Mouse (Mus musculus) kidney, adult 18-20 months (tissue): Measurements from ENCODE around the gene Elof1.

Experiments
- DNase-seq: peaks from one replicate; pipeline ENCODE4 v3.0.0; 2021

Elof1 gene

DNA sequence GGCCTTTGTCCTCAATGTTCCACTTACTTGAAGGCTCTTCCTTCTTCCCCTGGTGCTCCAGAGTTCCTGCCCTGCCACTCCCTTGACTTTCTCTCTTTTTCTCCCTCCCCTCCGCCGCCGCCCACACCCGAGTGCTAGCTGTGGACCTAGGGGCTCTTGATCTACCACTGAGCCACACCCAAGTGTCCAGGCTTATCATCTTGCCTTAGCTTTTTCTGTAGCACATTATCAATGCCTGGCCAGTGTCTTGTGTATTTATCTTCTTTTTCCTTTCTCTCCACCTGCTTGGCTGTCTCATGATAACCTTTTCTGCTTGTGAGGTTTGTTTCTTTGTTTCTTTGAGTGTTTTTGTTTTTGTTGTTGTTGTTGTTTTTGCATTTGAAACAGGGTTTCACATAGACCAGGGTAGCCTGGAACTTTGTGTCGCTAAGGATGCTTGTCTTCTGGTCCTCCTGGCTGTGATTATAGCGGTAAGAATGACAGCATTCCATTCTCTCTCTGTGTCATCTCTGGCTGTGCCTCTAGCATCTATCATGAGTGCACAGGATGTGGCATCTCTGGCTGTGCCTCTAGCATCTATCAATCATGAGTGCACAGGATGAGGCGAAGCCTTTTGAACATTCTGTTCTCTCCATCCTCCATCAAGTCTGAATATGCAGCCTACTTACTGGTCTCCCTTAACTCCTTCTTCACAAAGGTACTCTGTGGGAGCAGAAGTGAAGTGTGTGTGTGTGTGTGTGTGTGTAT, 18.8 kb upstream of the Elof1 start, which contains the start of gene Acp5:
TSS of gene Acp5 (minus strand) at position 68 of the 747 bp plus-strand sequence.
- DNase-seq = no peak

DNA sequence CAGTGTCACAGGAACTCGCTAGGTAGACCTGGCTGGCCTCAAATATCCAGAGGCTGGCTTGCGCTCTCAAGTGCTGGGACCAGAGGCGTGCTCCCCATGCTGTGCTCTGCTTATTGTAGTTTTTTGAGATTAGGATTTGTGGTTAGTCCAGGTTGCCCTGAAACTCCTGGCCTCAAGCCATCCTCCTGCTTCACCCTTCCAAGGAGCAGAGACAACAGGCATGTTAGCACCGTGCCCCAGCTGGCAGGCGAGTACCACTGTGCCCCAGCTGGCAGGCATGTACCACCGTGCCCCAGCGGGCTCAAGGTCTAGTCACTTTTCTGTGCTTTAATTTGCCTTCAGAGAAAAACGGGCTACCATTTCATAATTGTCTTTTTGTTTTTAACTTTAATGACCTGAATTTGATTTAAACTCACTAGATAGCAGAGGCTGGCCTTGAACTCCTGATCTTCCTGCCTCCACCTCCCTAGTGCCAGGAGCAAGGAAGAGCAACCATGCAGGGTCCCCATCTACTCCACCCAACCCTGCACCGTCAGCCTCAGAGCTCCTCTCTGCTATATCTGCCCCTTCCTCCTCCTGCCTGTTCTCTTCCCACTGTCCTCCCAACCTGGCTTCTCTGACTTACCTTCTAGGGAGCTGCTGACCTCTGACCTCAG, 18.1 kb upstream of the Elof1 start:
- DNase-seq = no peak

DNA sequence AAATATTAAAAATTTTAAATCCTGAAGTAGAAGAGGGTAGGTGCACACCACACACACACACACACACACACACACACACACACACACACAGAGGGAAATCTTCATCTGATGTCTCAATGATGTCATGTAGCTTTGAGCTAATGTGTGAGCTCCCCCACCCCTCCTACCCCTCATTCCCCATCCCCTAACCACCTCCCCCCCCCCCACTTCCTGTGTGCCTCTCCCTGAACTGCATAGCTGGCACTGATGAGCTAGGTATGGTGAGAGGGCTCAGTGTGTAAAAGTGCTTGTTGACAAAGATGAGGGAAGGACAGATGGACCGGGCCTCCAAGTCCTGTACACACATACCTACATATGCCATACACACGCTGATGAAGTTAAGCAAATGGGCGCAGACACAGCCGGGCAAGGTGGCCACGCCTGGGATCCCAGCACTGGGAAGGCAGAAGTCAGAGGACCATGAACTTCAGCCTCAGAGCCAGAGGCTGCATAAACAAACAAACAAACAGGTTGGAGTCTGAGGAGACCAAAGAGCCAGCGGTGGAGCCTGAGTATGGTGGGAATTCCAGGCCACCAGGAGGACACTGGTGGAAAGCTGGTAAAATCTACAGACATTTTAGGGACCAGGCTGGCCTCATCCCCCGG, 17.4 kb upstream of the Elof1 start:
- DNase-seq = no peak

DNA sequence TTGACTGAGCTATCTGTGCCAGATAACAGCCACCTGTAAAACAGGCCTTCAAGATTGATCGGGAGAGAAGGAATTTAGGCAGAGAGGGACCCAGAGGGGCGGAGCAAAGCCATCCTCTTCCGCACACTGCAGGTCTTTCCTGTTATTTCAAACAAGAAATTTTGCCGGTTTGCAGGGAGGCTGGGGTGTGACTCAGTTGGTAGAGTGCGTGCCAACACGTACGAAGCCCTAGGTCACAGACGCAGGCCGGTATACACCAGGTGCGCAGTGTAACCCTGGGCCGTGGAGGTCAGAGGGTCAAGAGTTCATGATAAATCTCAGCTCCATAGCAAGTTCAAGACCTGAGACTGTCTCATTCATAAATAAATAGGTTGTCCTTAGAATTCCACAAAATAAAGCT, 15.2 kb upstream of the Elof1 start:
- DNase-seq = no peak

DNA sequence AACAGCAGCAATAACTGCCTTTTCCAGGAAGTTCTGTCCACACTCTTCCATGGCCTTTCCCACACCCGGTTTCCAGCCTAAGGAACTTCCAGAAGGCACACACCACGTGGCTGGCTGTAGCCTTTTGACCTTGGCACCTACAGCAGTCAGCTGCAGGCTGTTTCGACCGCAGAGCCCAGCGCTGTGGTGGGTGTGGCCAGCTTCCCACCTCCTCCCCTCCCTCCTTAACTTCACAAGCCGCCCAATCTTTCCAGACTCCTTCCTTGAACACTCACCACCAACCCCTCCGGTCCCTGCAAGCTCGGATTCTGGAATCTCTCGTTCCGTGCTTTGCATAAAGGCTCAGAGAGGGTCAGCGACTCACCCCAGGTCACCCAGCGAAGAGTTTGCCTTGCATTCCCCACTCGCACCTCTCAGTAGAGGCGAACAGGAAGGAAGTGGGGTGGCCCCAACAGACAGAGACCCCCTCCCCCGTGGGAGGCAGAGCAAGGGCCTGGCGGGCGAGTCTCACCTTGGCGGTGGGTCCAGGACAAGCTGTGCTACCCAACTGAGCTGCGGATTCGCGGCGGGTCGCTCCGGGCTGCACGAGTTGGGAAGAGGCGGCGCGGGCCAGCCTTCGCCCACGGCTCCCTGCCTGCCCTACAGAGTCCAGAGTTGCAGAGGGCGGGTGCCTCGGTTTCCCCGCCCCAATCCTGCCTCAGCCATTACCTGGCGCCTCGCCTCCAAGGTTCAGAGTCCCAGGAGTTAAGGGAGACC, 14.4 kb upstream of the Elof1 start:
- DNase-seq = peak; percentile 69

DNA sequence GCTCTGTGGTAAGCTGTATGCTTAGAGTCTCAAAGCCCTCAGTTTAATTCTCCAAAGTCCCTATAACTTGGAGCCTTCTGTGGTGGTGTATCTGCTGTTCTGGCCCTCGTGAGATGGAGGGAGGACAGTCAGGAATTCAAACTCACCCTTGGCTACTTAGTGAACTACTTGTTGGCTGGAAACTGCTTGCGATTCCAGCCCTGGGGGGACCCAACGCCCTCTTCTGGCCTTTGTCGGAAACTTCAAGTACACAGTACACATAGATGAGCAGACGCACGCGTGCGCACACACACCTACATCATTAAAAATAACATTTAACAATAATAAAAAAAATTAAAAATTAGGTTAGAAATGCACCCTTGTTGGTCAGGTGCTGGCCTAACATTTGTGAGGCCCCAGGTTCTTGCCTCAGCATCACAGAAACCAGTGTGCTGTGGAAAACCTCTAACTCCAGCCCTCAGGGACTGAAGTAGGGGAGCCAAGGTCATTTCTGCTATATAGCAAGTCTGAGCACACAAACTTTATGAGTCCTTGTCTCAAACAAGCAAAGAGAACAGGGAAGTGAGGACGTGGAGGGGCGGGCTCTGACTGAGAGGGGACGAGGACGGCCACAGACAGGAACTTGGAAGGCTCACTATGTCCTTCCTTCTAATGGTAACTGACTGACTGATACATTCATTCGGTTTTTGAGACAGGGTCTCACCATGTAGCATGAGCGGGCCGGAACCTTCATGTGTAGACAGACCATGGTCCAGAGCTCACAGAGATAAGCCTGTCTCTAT, 8.5 kb upstream of the Elof1 start:
- DNase-seq = no peak

DNA sequence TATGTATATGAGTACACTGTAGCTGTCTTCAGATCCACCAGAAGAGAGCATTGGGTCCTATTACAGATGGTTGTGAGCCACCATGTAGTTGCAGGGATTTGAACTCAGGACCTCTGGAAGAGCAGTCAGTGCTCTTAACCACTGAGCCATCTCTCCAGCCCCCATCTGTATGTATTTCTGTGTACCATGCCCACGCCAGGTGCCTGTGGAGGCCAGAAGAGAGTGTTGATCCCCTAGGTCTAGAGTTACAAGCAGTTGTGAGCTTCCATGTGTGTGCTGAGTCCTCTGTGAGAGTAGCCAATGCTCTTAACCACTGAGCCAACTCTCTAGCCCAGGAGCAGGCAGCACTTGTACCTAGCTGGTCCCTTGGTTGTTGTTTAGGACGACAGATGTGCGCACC, 7.2 kb upstream of the Elof1 start:
- DNase-seq = no peak

DNA sequence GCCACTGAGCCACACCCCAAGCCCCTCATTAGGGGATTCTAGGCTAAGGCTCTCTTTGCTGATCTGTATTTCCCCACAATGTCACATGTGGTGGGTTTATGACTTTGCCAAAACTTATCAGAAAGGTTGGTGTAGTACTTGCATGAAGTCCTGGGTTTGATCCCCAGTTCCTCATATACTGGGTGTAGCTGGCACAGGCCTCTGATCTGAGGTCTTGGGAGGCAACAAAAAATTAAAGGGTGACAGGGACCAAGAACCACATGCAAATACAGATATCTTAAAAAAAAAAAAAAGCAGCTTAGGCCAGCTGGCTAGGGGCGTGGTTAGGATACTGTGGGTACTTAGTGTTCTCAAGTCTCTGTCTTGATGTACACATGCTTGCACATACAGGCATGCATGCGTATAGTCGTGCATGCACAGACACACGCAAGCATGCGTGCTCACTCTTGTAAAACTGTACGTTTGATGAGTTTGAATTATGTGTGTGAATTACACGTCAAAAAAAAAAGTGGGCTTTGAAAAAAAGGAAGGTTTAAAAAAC, 6.2 kb upstream of the Elof1 start:
- no peak for DNase-seq

DNA sequence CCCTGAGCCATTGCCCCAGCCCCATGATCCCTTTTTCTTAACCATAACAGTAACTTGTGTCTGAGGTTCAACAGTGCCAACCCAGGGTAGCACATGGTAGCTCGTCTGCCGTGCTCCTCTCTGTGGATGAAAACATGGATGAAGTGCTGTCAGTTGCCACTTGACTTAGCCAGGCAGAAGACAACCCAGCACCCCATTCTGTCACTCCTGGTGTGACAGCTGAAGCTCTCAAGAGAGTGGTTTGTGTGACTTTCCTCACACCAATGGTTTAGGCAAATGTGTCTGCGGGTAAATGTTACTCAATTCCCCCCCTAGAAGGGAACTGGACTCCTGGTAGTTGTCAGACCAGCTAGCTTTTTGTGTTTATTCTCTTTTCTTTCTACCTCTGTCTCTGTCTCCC, 5.0 kb upstream of the Elof1 start:
- DNase-seq = no peak

DNA sequence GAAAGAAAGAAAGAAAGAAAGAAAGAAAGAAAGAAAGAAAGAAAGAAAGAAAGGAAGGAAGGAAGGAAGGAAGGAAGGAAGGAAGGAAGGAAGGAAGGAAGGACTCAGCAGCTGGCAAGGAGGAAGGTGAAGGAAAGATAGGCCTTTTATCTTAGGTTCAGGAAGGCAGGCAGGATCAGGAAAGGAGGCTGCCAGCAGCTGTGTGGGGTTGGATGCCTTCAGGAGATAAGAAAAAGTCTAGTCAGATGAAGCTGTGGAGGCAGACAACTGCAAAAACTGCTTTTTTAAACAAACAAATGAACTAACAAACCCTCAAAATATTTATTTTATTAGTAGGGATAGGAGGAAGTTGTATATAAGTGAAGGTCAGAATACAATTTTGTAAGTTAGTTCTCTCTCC, 4.6 kb upstream of the Elof1 start:
- DNase-seq = no peak

DNA sequence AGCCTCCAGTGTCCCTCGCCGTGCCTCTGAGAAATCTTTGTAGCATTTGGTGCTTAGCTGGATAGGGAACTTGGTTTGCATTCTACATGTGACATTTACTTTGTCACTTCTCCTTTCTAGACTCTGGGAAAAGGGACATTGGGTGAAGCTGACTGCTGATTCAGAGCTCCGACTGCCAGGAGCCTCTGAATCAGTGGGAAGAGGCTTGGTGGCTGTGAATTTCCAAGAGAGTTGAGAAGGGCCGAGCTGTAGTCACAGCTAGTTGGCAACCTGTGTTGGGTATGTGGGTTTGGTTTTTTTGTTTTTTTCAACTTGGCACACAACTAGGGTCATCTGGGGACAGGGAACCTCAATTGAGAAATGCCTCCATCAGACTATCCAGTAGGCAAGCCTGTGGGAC, 2.6 kb upstream of the Elof1 start:
- no peak for DNase-seq

DNA sequence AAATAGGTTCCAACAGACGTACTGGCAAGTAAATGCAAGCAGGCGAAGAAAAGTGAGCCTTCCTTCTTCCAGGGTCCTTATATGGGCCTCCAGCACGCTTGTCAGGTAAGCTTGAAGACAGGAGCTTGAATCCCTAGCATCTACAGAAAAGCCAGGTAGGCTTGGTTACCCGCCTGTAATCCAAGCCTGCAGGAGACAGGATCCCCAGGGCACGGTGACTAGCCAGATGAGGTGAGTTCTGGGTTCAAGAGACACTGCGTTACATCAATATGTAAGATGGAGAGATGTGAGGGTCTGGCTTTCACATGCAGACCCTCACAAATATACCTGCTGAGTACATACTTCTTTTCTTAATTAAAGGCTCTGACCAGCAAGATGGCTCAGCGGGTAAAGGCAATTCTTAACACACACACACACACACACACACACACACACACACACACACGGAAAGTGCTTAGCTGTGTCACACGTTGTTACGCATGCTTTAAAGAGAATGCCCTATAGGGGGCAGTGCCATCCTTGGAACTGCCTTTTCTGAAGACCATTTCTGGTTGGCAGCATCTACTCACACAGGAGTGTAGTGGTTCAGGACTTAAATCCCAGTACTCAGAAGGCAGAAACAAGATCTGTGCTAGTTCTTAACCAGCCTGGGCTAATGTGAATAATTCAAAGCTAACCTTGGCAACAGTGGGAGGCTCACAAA, 933 bp upstream of the Elof1 start:
- DNase-seq = peak; percentile 56

DNA sequence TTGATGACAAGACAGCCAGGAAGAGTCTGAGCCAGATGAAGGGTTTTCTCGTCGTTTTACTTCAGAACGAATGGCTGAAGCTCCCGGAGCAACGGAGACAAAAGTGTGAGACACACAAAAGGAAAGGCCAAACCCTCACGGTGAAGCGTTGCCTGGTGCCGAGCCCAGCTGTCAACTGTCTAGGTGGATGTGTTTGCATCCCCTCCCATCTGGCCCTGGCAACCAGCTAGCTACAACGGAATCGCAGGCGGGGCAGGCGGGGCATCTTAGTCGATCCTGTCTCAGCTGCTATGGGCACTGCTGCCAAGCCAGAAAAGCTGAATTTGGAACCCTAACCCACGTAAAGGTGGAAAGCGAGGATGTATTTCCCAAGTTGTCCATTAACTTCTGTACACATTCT, 886 bp downstream of the Elof1 start:
- DNase-seq = no peak

DNA sequence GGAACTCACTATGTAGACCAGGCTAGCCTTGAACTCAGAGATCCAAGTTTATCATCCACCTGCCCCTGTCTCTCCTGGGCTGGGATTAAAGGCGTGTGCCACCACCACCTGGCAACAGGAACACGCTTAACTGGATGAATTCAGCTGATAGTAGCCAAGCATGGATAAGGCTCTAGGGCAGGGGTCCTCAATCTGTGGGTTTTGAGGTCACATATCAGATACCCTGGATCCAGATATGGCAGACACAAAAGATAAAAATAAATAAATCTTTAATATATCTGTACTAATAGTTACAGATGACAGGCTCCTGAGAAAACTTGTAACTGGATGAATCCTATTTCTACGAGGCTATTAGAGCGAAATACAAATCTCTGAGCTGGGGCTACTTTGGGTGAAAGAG, 1.3 kb downstream of the Elof1 start:
- DNase-seq = no peak

DNA sequence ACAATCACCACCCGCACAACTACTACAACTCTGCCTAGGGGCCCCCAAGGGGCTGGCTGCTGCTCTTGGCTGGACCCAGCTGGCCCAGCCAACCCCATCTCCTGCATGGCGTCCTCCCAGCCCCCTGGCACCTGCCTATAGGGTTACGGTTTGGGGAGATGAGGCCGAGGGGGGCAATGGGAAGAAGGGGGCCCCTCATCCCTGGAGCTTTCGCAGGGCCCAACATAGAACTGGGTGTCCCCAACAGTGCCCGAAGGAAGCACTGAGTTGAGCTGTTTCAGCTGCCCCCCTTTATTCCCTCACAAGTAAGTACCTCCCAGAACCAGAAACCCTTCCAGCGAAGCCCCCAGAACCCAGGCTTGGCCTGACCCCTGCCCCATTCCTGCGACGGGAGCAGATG, 8.8 kb downstream of the Elof1 start:
- no peak for DNase-seq

DNA sequence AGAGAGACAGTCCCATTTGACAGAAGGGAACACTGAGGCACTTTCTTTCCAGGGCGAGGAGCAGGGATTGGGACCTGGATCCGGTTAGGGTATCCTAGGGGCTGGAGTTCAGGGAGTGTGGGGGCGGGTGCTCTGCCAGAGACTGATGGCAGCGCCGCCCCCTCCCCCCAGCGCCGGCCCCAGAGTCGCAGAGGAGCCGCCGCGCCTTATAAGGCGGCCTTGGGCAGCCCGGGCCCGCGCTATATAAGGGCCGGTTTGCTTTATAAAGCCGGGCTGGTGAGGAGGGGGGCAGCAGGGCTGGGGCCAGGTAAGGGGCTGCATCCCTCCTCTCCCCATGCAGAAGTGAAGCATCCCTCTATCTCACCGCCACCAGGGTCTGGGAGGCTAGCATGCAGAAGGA, 17.1 kb downstream of the Elof1 start:
- DNase-seq = no peak

DNA sequence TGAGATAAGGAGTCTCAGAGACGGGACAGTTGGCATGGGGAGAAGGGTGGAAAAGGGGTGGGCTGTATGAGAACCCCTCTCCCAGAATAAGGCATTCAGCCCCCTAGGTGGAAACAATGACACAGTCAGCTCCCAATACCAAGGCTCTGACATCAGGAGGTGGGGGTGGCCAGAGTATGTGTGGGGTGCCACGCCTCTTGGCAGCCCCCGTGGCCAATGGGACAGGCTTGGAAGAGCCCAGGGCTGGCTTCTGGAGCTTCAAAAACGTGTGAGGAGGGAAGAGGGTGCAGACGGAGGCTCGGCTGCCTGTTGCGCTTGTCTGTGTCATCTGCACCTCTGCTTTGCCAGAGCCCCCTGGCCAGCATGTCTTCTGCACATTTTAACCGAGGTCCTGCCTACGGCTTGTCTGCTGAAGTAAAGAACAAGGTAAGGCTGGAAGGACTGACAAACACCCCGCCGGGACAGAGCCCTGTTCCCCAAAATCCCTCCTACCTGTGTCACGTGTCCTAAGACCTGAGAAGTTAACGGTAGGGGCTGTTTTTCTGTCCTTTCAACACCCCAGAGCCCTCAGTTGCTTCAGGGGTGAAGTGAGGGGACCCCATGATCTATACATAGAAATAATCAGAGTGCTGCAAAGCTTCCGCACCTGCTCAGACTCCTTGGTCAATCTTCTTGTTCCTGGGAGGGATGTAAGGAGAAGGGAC, 17.8 kb downstream of the Elof1 start, which contains the start of gene Cnn1:
TSS of gene Cnn1 (plus strand) at position 224 of the 704 bp plus-strand sequence.
- no peak for DNase-seq

DNA sequence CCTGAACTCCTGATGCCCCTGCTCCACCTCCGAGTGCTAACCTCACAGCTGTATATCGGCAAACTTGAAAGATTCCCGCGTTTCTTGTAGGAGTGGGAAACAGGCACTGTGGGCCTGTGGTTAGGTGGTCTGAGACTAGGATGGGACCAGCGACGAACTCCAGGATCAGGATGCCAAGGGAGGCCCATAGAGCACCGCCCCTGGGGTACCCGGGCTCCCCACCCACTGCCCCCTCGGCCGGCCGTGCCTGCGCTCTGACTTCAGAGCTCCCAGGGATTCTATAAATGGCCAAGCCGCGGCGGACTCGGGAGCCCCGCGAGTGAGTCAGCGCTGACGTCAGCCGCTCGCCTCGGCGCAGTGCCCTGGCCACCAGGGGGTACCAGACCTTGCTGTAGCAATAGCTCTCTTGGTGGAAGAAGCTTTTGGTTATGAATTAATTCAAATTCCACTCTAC, 21.1 kb downstream of the Elof1 start:
- DNase-seq = peak; percentile 81

DNA sequence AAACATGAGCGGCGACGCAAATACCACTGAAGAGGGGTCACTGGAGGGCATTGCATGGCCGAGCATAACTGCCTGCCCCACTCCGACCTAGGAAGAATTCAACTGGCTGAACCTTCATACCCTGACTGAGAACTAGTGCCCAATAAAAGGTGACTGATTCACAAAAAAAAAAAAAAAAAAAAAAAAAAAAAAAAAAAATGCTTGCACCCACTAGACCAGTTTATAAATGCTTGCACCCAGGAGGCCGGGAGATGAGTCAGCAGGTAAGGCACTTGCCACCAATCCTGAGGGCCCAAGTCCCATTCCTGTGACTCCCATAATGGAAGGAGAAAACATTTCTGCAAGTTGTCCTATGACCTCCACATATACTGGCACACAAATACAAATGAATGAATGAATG, 24.2 kb downstream of the Elof1 start:
- no peak for DNase-seq

DNA sequence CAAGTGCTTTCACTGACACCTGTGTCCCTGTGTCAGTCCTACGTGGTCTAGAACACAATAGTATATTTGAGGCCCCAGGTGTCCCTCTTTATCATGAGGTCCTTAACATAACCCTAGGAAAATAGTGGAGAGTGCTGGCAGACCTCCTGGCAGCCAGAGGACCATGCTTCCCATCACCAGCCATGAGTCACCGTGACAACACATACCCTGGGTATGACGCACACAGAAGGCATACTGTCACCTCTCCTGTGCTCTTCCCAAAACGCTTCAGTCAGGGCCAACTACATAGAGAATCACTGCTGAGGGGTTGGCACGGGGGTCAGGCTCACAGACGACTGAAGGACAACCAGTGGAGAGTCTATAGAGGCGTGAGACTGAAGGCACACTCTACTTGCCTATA, 27.0 kb downstream of the Elof1 start:
- DNase-seq = no peak

DNA sequence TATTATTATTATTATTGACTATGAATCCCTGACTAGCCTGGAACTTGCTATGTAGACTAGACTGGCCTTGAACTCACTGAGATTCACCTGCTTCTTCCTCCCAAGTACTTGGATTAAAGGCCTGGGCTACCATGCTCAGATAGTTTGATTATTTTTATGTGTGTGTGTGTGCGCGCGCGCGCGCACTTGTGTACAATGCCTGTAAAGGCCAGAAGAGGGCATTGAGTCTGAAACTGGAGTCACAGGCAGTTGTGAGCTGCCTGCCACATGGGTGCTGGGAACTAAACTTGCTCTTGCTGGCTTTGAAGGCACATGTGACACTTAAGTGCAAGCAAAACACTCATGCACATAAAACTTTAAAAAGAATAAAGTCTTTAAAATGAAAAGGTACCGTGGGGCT, 27.7 kb downstream of the Elof1 start:
- no peak for DNase-seq
